Mouse (Mus musculus) heart, embryonic 10.5 days (tissue): Measurements from ENCODE around the gene Slc1a1. TPM values are rescaled to one million over a fixed set of nuclear protein-coding genes. Genes with fewer than 3 reads are reported as not detected.

Experiments
- DNase-seq: peaks from one replicate; pipeline ENCODE4 v3.0.0-alpha.2; 2017; ENCODE audit warnings: low spot score
- H3K27ac ChIP-seq: fragments of 300-500 bp; sonication (generic); 2 replicates; pipeline ENCODE4 v1.5.1; 2016; ENCODE audit warnings: mild to moderate bottlenecking
- H3K27me3 ChIP-seq: fragments of 300-500 bp; sonication (generic); 2 replicates; pipeline ENCODE4 v1.6.1; 2016; ENCODE audit warnings: mild to moderate bottlenecking; ENCODE audit not compliant: poor library complexity, insufficient read depth, severe bottlenecking
- H3K36me3 ChIP-seq: fragments of 300-500 bp; sonication (generic); 2 replicates; pipeline ENCODE4 v1.6.1; 2016; ENCODE audit warnings: mild to moderate bottlenecking, moderate library complexity
- H3K4me1 ChIP-seq: fragments of 300-500 bp; sonication (generic); 2 replicates; pipeline ENCODE4 v1.6.1; 2016; ENCODE audit warnings: mild to moderate bottlenecking
- H3K4me3 ChIP-seq: fragments of 300-500 bp; sonication (generic); 2 replicates; pipeline ENCODE4 v1.5.1; 2016; ENCODE audit warnings: mild to moderate bottlenecking, moderate library complexity
- H3K9me3 ChIP-seq: fragments of 300-500 bp; sonication (generic); 2 replicates; pipeline ENCODE4 v1.6.1; 2016; ENCODE audit warnings: mild to moderate bottlenecking, moderate library complexity
- WGBS: fragments of 180-500 bp; shearing (Covaris S2); methylation state at CpG from one replicate; pipeline ENCODE4 v1.1.7; 2016; 5-methylcytosine and 5-hydroxymethylcytosine counted together
- polyA plus RNA-seq: library from polyadenylated mRNA; unstranded; fragments of >200 nt; fragmentation: Nextera tagmentation; extraction: Ambion mirVana; gene quantifications from 2 replicates; pipeline ENCODE4 v1.2.1, GENCODE M21; 2016

The Slc1a1 gene
- polyA plus RNA-seq, 1 experiment from 2014 or later, result 0.35 TPM

GRCm38 (mm10) chr19:28865501-28865900, 30.7 kb downstream of the Slc1a1 start:
- Histone ChIP-seq H3K9me3 (no peaks in the 10 kb centered on the region), H3K27me3 (no peaks in the 10 kb centered on the region), H3K27ac (no peak overlapping the region), H3K4me1 (no peaks in the 10 kb centered on the region), H3K4me3 (no peak overlapping the region), H3K36me3 (no peaks in the 10 kb centered on the region)
- 82% methylated on average over 1 of the region's 1 CpGs for WGBS
- no peak for DNase-seq

GRCm38 (mm10) chr19:28869251-28869855, 34.5 kb downstream of the Slc1a1 start:
- DNase-seq, result no peak
- Histone ChIP-seq H3K27me3 (no peaks in the 10 kb centered on the region), H3K9me3 (no peaks in the 10 kb centered on the region), H3K4me1 (no peaks in the 10 kb centered on the region), H3K4me3 (no peak overlapping the region), H3K27ac (no peak overlapping the region), H3K36me3 (no peaks in the 10 kb centered on the region)
- 89% methylated on average over 6 of the region's 6 CpGs for WGBS

- no peaks in the 10 kb centered on the region for H3K4me1 ChIP-seq
- 57% methylated on average over 2 of the region's 2 CpGs for whole genome bisulfite sequencing
- no peak for DNase-seq
Measured at GRCm38 (mm10) chr19:28870351-28870750, 35.5 kb downstream of the Slc1a1 start.

GRCm38 (mm10) chr19:28879476-28879875, 44.6 kb downstream of the Slc1a1 start:
- Histone ChIP-seq H3K4me1 (peaks cover 8% of the 10 kb centered on the region; the same call in 1 of the 2 replicates), H3K27me3 (no peaks in the 10 kb centered on the region), H3K4me3 (no peak overlapping the region), H3K36me3 (no peaks in the 10 kb centered on the region), H3K9me3 (no peaks in the 10 kb centered on the region), H3K27ac (no peak overlapping the region)
- WGBS, result 82% methylated on average over 2 of the region's 2 CpGs
- DNase-seq, result no peak

More at GRCm38 (mm10) chr19:28870351-28870750, 35.5 kb downstream of the Slc1a1 start:
- no peaks in the 10 kb centered on the region for H3K9me3 ChIP-seq
- H3K27me3 ChIP-seq, result no peaks in the 10 kb centered on the region
- H3K36me3 ChIP-seq, result no peaks in the 10 kb centered on the region
- no peak overlapping the region for H3K4me3 ChIP-seq
- no peak overlapping the region for H3K27ac ChIP-seq

GRCm38 (mm10) chr19:28883126-28883525, 48.3 kb downstream of the Slc1a1 start:
- H3K9me3 ChIP-seq, result no peaks in the 10 kb centered on the region
- H3K27ac ChIP-seq, result no peak overlapping the region
- no peak overlapping the region for H3K4me3 ChIP-seq
- no peak for DNase-seq
- no peaks in the 10 kb centered on the region for H3K36me3 ChIP-seq
- 59% methylated on average over 1 of the region's 1 CpGs for WGBS
- H3K4me1 ChIP-seq, result peaks cover 8% of the 10 kb centered on the region; the same call in 1 of the 2 replicates
- no peaks in the 10 kb centered on the region for H3K27me3 ChIP-seq

GRCm38 (mm10) chr19:28888496-28888895, 53.6 kb downstream of the Slc1a1 start:
- Histone ChIP-seq H3K4me3 (no peak overlapping the region), H3K27ac (no peak overlapping the region), H3K4me1 (peaks cover 15% of the 10 kb centered on the region), H3K27me3 (no peaks in the 10 kb centered on the region), H3K36me3 (no peaks in the 10 kb centered on the region), H3K9me3 (no peaks in the 10 kb centered on the region)
- WGBS, result 44% methylated on average over 1 of the region's 1 CpGs
- no peak for DNase-seq

- Histone ChIP-seq H3K4me1 (peaks cover 11% of the 10 kb centered on the region), H3K9me3 (no peaks in the 10 kb centered on the region), H3K4me3 (no peak overlapping the region), H3K27me3 (no peaks in the 10 kb centered on the region), H3K27ac (no peak overlapping the region), H3K36me3 (no peaks in the 10 kb centered on the region)
- no peak for DNase-seq
- WGBS, result 61% methylated on average over 3 of the region's 3 CpGs
Measured at GRCm38 (mm10) chr19:28889251-28889650, 54.4 kb downstream of the Slc1a1 start.

- no peak for DNase-seq
- 26% methylated on average over 5 of the region's 5 CpGs for WGBS
Measured at GRCm38 (mm10) chr19:28891238-28891637, 56.4 kb downstream of the Slc1a1 start.

GRCm38 (mm10) chr19:28891864-28892263, 57.0 kb downstream of the Slc1a1 start:
- peaks cover 11% of the 10 kb centered on the region for H3K4me1 ChIP-seq
- H3K9me3 ChIP-seq, result no peaks in the 10 kb centered on the region
- H3K4me3 ChIP-seq, result no peak overlapping the region
- DNase-seq, result no peak
- WGBS, result 94% methylated on average over 1 of the region's 1 CpGs
- no peaks in the 10 kb centered on the region for H3K36me3 ChIP-seq
- no peaks in the 10 kb centered on the region for H3K27me3 ChIP-seq
- no peak overlapping the region for H3K27ac ChIP-seq

More at GRCm38 (mm10) chr19:28891238-28891637, 56.4 kb downstream of the Slc1a1 start:
- no peak overlapping the region for H3K27ac ChIP-seq
- H3K27me3 ChIP-seq, result no peaks in the 10 kb centered on the region
- peaks cover 11% of the 10 kb centered on the region for H3K4me1 ChIP-seq
- no peaks in the 10 kb centered on the region for H3K36me3 ChIP-seq
- H3K4me3 ChIP-seq, result no peak overlapping the region; the same call in 1 of the 2 replicates
- no peaks in the 10 kb centered on the region for H3K9me3 ChIP-seq

- no peaks in the 10 kb centered on the region for H3K27me3 ChIP-seq
- H3K4me3 ChIP-seq, result no peak overlapping the region
- H3K27ac ChIP-seq, result no peak overlapping the region
- no peaks in the 10 kb centered on the region for H3K9me3 ChIP-seq
- DNase-seq, result no peak
- WGBS, result 72% methylated on average over 1 of the region's 1 CpGs
- 0 out of 2 replicates have a peak, but pooled peaks cover 3% of the 10 kb centered on the region for H3K4me1 ChIP-seq
- H3K36me3 ChIP-seq, result no peaks in the 10 kb centered on the region
Measured at GRCm38 (mm10) chr19:28896639-28897038, 61.8 kb downstream of the Slc1a1 start.

- no peak for DNase-seq
- Histone ChIP-seq H3K27me3 (no peaks in the 10 kb centered on the region), H3K4me3 (no peak overlapping the region), H3K9me3 (no peaks in the 10 kb centered on the region), H3K27ac (no peak overlapping the region), H3K4me1 (no peaks in the 10 kb centered on the region), H3K36me3 (no peaks in the 10 kb centered on the region)
- 70% methylated on average over 9 of the region's 9 CpGs for WGBS
Measured at GRCm38 (mm10) chr19:28897497-28897896, 62.6 kb downstream of the Slc1a1 start.

- Histone ChIP-seq H3K4me3 (no peak overlapping the region), H3K4me1 (0 out of 2 replicates have a peak, but pooled peaks cover 5% of the 10 kb centered on the region), H3K27ac (no peak overlapping the region), H3K36me3 (no peaks in the 10 kb centered on the region), H3K9me3 (no peaks in the 10 kb centered on the region), H3K27me3 (no peaks in the 10 kb centered on the region)
- 87% methylated on average over 2 of the region's 2 CpGs for WGBS
- DNase-seq, result no peak
Measured at GRCm38 (mm10) chr19:28900771-28901170, 65.9 kb downstream of the Slc1a1 start.

GRCm38 (mm10) chr19:28902111-28902510, 67.3 kb downstream of the Slc1a1 start:
- no peaks in the 10 kb centered on the region for H3K9me3 ChIP-seq
- H3K27ac ChIP-seq, result no peak overlapping the region
- 74% methylated on average over 2 of the region's 2 CpGs for WGBS
- no peaks in the 10 kb centered on the region for H3K36me3 ChIP-seq
- 0 out of 2 replicates have a peak, but pooled peaks cover 5% of the 10 kb centered on the region for H3K4me1 ChIP-seq
- no peak overlapping the region for H3K4me3 ChIP-seq
- no peak for DNase-seq
- H3K27me3 ChIP-seq, result no peaks in the 10 kb centered on the region

GRCm38 (mm10) chr19:28902806-28903205, 68.0 kb downstream of the Slc1a1 start:
- 85% methylated on average over 4 of the region's 4 CpGs for WGBS
- no peaks in the 10 kb centered on the region for H3K27me3 ChIP-seq
- H3K4me3 ChIP-seq, result no peak overlapping the region
- 0 out of 2 replicates have a peak, but pooled peaks cover 5% of the 10 kb centered on the region for H3K4me1 ChIP-seq
- no peak overlapping the region for H3K27ac ChIP-seq
- no peaks in the 10 kb centered on the region for H3K9me3 ChIP-seq
- no peaks in the 10 kb centered on the region for H3K36me3 ChIP-seq
- DNase-seq, result no peak
